Mouse (Mus musculus) ES-E14 (cell line): ENCODE data around the gene Pacsin1. TPM values are rescaled to one million over a fixed set of nuclear protein-coding genes. Genes with fewer than 3 reads are reported as not detected.
A peak's percentile ranks its signal among the peaks of the same experiment; 100 is the strongest.

Experiments
- DNase-seq: peaks from one replicate; pipeline ENCODE4 v3.0.0-alpha.2; 2013; ENCODE audit warnings: low read depth, low spot score
- H3K27ac ChIP-seq: 2 replicates; pipeline ENCODE4 v1.5.1; 2012; ENCODE audit warnings: low read depth, mild to moderate bottlenecking, low read length, moderate library complexity, mixed read lengths; ENCODE audit not compliant: poor library complexity, insufficient read depth, severe bottlenecking
- H3K36me3 ChIP-seq: 2 replicates; pipeline ENCODE4 v1.6.1; 2012; ENCODE audit warnings: mild to moderate bottlenecking, low read length, moderate library complexity, mixed read lengths; ENCODE audit not compliant: control insufficient read depth, poor library complexity, insufficient read depth, severe bottlenecking
- H3K4me1 ChIP-seq, 2 experiments: fragments of 150-350 bp in 1 of 2; sonication (generic) in 1 of 2; 2 replicates each; pipeline ENCODE4 v1.6.1; 2012; ENCODE audit warnings: low read length in 2 of 2, mild to moderate bottlenecking in 1 of 2, mixed read lengths in 1 of 2; ENCODE audit not compliant: control insufficient read depth in 2 of 2, insufficient read depth in 2 of 2, poor library complexity in 1 of 2
- H3K4me3 ChIP-seq, 2 experiments: fragments of 150-350 bp in 1 of 2; sonication (generic) in 1 of 2; 2 replicates each; pipeline ENCODE4 v1.5.1; 2012; ENCODE audit warnings: low read length in 2 of 2, low read depth in 1 of 2, mild to moderate bottlenecking in 1 of 2, mixed read lengths in 1 of 2; ENCODE audit not compliant: insufficient read depth in 1 of 2, poor library complexity in 1 of 2, severe bottlenecking in 1 of 2
- H3K9ac ChIP-seq: 2 replicates; pipeline ENCODE4 v1.6.1; 2012; ENCODE audit warnings: low read depth, mild to moderate bottlenecking, low read length, mixed read lengths; ENCODE audit not compliant: poor library complexity, insufficient read depth, severe bottlenecking
- H3K9me3 ChIP-seq: fragments of 150-350 bp; sonication (generic); 2 replicates; pipeline ENCODE4 v1.6.1; 2012; ENCODE audit warnings: low read depth, mild to moderate bottlenecking, low read length; ENCODE audit not compliant: control insufficient read depth, insufficient read depth
- CHD2 ChIP-seq: IDR thresholded peaks from 2 replicates; pipeline ENCODE4 v1.6.1; 2014; ENCODE audit warnings: mild to moderate bottlenecking, low read depth, low read length, inconsistent platforms
- HCFC1 ChIP-seq: IDR thresholded peaks from 2 replicates; pipeline ENCODE4 v1.6.1; 2012; ENCODE audit warnings: low read length, inconsistent platforms, borderline replicate concordance; ENCODE audit not compliant: insufficient read depth
- MAFK ChIP-seq: IDR thresholded peaks from 2 replicates; pipeline ENCODE4 v1.6.1; 2014; ENCODE audit warnings: mild to moderate bottlenecking, low read depth, low read length, inconsistent platforms; ENCODE audit not compliant: insufficient read depth
- ZC3H11A ChIP-seq: IDR thresholded peaks from 2 replicates; pipeline ENCODE4 v1.6.1; 2012; ENCODE audit warnings: low read depth, mild to moderate bottlenecking, inconsistent platforms, low read length, borderline replicate concordance
- ZNF384 ChIP-seq: IDR thresholded peaks from 2 replicates; pipeline ENCODE4 v1.6.1; 2012; ENCODE audit warnings: low read depth, low read length, inconsistent platforms
- in situ Hi-C, 2 experiments: fragments of 600-800 bp; cut with MboI; formaldehyde crosslinking; loops; one replicate each; pipeline ENCODE4 v1.15.1; 2025; ENCODE audit warnings: low sequenced_read_pairs in 2 of 2, inconsistent platforms in 1 of 2; ENCODE audit not compliant: unreplicated experiment in 2 of 2
- total RNA-seq: library from RNA; depleted of rRNA; stranded (reverse); fragments of 300-350 nt; gene quantifications from 2 replicates; pipeline ENCODE4 v1.2.3, GENCODE M21; 2012

Gene Pacsin1
- total RNA-seq, 1 experiment, result 7.9 TPM

DNA sequence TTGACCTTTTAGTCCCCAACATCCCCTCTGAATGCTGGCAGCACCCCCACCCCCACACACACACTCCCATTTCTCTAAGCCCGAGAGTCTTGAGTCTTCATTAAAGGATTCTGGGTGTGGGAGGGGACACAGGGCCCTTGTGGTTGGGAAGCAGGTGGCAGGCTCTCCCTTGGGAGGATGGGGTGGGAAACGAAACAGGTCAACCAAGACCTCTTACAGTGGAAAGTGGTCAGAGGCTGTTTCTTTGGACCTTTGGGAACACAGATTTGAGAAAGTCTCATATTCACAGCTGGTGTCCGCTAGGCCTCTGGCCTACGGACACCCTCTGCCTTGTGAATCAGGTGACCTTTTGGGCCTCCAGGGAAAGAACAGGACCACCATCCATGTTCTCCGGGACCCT, 54.3 kb downstream of the Pacsin1 start:
- Histone ChIP-seq H3K9me3 (no peaks in the 10 kb centered on the region), H3K36me3 (no peaks in the 10 kb centered on the region), H3K9ac (no peak overlapping the region), H3K4me1 (peaks cover 0 to 18% of the 10 kb centered on the region in 2 experiments; a peak in 3 of 4 replicates), H3K4me3 (no peak overlapping the region), H3K27ac (no peak overlapping the region)
- no peak for DNase-seq
- no peak for TF ChIP-seq ZC3H11A
- TF ChIP-seq CHD2, result no peak
- no peak for TF ChIP-seq HCFC1
- TF ChIP-seq MAFK, result no peak
- TF ChIP-seq ZNF384, result no peak
- in situ Hi-C loops, result no loop called here

- no peak overlapping the region for H3K4me3 ChIP-seq
- no peak overlapping the region for H3K27ac ChIP-seq
- H3K4me1 ChIP-seq, result peaks cover 2 to 17% of the 10 kb centered on the region in 2 experiments; a peak in 2 of 4 replicates
- TF ChIP-seq CHD2, result no peak
- no peak for TF ChIP-seq MAFK
- TF ChIP-seq ZNF384, result no peak
- no peak for TF ChIP-seq HCFC1
- TF ChIP-seq ZC3H11A, result no peak
- DNase-seq, result no peak
- no peak overlapping the region for H3K9ac ChIP-seq
- in situ Hi-C loops, result no loop called here
- H3K36me3 ChIP-seq, result no peaks in the 10 kb centered on the region
- no peaks in the 10 kb centered on the region for H3K9me3 ChIP-seq
These were observed 57.5 kb downstream of the Pacsin1 start for GRCm38 (mm10) chr17:27712832-27713231.

DNA sequence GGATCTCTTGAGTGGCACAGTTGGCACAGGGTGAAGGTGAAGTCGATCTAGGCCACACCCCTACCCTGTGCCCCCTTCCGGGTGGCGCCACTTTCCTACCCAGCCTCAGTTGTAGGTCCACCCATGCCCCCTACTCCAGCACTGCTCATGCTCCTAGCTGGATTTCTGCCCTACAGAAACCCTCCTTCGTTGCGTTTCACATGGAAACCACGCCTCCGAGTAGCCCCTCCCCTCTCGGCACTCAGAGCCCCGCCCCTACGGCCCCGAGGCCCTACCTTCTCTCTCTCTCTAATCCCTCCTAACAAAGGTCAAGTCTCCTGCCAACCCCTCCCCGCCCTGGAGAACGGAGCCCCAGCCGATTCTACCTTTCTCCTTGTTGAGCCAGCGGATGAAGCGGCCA, 61.5 kb downstream of the Pacsin1 start:
- H3K9me3 ChIP-seq, result no peaks in the 10 kb centered on the region
- H3K4me3 ChIP-seq, result peak overlapping the region; percentile 73 to 83
- no peak overlapping the region for H3K27ac ChIP-seq
- TF ChIP-seq ZNF384, result no peak
- peak overlapping the region; percentile 68 for H3K9ac ChIP-seq
- H3K36me3 ChIP-seq, result no peaks in the 10 kb centered on the region
- in situ Hi-C loops, result no loop called here
- DNase-seq, result peak; percentile 80
- peaks cover 2 to 21% of the 10 kb centered on the region in 2 experiments; a peak in 2 of 4 replicates for H3K4me1 ChIP-seq

- no peak for TF ChIP-seq ZNF384
- no peak for TF ChIP-seq CHD2
- TF ChIP-seq MAFK, result no peak
- TF ChIP-seq ZC3H11A, result no peak
- TF ChIP-seq HCFC1, result no peak
- DNase-seq, result no peak
- Histone ChIP-seq H3K4me3 (no peak overlapping the region), H3K4me1 (peaks cover 2 to 21% of the 10 kb centered on the region in 2 experiments; a peak in 1 of 4 replicates), H3K9ac (no peak overlapping the region), H3K27ac (no peak overlapping the region), H3K36me3 (no peaks in the 10 kb centered on the region), H3K9me3 (no peaks in the 10 kb centered on the region)
- in situ Hi-C loops, result no loop called here
These were observed 62.9 kb downstream of the Pacsin1 start for GRCm38 (mm10) chr17:27718250-27718649.

- Histone ChIP-seq H3K4me1 (peaks cover 2 to 24% of the 10 kb centered on the region in 2 experiments; a peak in 1 of 4 replicates), H3K36me3 (no peaks in the 10 kb centered on the region), H3K27ac (no peak overlapping the region), H3K9me3 (no peaks in the 10 kb centered on the region), H3K4me3 (peak overlapping the region; percentile 13 to 30; a peak in 1 of 4 replicates), H3K9ac (no peak overlapping the region)
- in situ Hi-C loops, result no loop called here
- TF ChIP-seq HCFC1, result no peak
- no peak for TF ChIP-seq MAFK
- no peak for TF ChIP-seq ZC3H11A
- no peak for TF ChIP-seq CHD2
- no peak for TF ChIP-seq ZNF384
- no peak for DNase-seq
These were observed 64.4 kb downstream of the Pacsin1 start for GRCm38 (mm10) chr17:27719663-27720062.
